In genomic region chr1:51746711-51747240, GRCm38 (mm10) we compare ENCODE assay signal across 16 mouse cellular contexts.
A peak's percentile ranks its signal among the peaks of the same experiment; 100 is the strongest.
DNase-seq lines count a peak whose midpoint lies in the region; ATAC-seq and TF ChIP-seq lines count a peak whose summit lies in the region.
"Had no signal": no experiment of that assay in that cellular context is flagged by ENCODE, and none has a peak within 500 bp of the region (broad histone marks: within the 10 kb centered on the region; RNA-seq: fewer than 3 reads in every experiment).

No protein-coding gene starts in this region.

- no peak for DNase-seq in hindbrain, postnatal 0 days (ENCODE audit: low spot score)
- peak; percentile 84 for DNase-seq in ZHBTc4 (ENCODE audit: low read depth, low spot score)
- no peak for DNase-seq in left cerebral cortex, adult 11 months (ENCODE audit: low spot score)
- DNase-seq in ovary, postnatal 10 days (ENCODE audit: low spot score) = no peak
- DNase-seq: cerebellum, adult 8-10 months; thymus, postnatal 25 days had no signal

- H3K4me3 ChIP-seq in hindbrain, postnatal 0 days (ENCODE audit: low read length) = no peak overlapping the region
- H3K4me3 ChIP-seq in hindbrain, embryonic 12.5 days = no peak overlapping the region
- no peak overlapping the region for H3K4me3 ChIP-seq in midbrain, embryonic 12.5 days
- H3K4me3 ChIP-seq in midbrain, embryonic 13.5 days (replicated peaks) = no peak overlapping the region
- H3K4me3 ChIP-seq in forebrain, embryonic 12.5 days (replicated peaks) = no peak overlapping the region
- H3K4me3 ChIP-seq: embryonic facial prominence, embryonic 10.5 days had no signal

- 0 out of 2 replicates have a peak, but pooled peaks have one; percentile 29 for ATAC-seq in hindbrain, postnatal 0 days
- no peak for ATAC-seq in hindbrain, embryonic 12.5 days (ENCODE audit: low FRiP score)
- ATAC-seq in midbrain, embryonic 12.5 days (ENCODE audit: low FRiP score, low read depth) = no peak
- ATAC-seq in midbrain, embryonic 13.5 days = no peak
- no peak for ATAC-seq in forebrain, embryonic 12.5 days (ENCODE audit: low FRiP score)
- ATAC-seq: forebrain, embryonic 14.5 days; intestine, postnatal 0 days had no signal

- no peaks in the 10 kb centered on the region for H3K4me1 ChIP-seq in hindbrain, postnatal 0 days (ENCODE audit: insufficient read depth, low read length)
- H3K4me1 ChIP-seq in hindbrain, embryonic 12.5 days = peaks cover 6% of the 10 kb centered on the region; the same call in 1 of the 2 replicates
- H3K4me1 ChIP-seq in midbrain, embryonic 12.5 days = peaks cover 14% of the 10 kb centered on the region
- H3K4me1 ChIP-seq in midbrain, embryonic 13.5 days (replicated peaks) = peaks cover 13% of the 10 kb centered on the region
- H3K4me1 ChIP-seq in forebrain, embryonic 12.5 days = peaks cover 15% of the 10 kb centered on the region; the same call in 1 of the 2 replicates

- no peaks in the 10 kb centered on the region for H3K36me3 ChIP-seq in hindbrain, postnatal 0 days (ENCODE audit: insufficient read depth, low read length)
- H3K36me3 ChIP-seq in hindbrain, embryonic 12.5 days = peaks cover 7% of the 10 kb centered on the region
- H3K36me3 ChIP-seq in midbrain, embryonic 12.5 days = 0 out of 2 replicates have a peak, but pooled peaks cover 14% of the 10 kb centered on the region
- H3K36me3 ChIP-seq in midbrain, embryonic 13.5 days = peaks cover 13% of the 10 kb centered on the region; the same call in 1 of the 2 replicates
- peaks cover 19% of the 10 kb centered on the region for H3K36me3 ChIP-seq in forebrain, embryonic 12.5 days (replicated peaks)

- TF ChIP-seq CTCF in hindbrain, postnatal 0 days (IDR thresholded peaks at IDR 0.05; ENCODE audit: low read depth) = no peak

- no peaks in the 10 kb centered on the region for H3K9me3 ChIP-seq in hindbrain, postnatal 0 days (ENCODE audit: low read length)
- no peaks in the 10 kb centered on the region for H3K9me3 ChIP-seq in hindbrain, embryonic 12.5 days (replicated peaks)
- no peaks in the 10 kb centered on the region for H3K9me3 ChIP-seq in midbrain, embryonic 12.5 days
- H3K9me3 ChIP-seq in midbrain, embryonic 13.5 days = no peaks in the 10 kb centered on the region
- H3K9me3 ChIP-seq in forebrain, embryonic 12.5 days = no peaks in the 10 kb centered on the region
- H3K9me3 ChIP-seq: embryonic facial prominence, embryonic 10.5 days had no signal

- 81% methylated on average over 15 of the region's 15 CpGs for WGBS in hindbrain, postnatal 0 days
- WGBS in hindbrain, embryonic 12.5 days = 86% methylated on average over 15 of the region's 15 CpGs
- WGBS in midbrain, embryonic 12.5 days = 76% methylated on average over 15 of the region's 15 CpGs
- WGBS in midbrain, embryonic 13.5 days = 70% methylated on average over 15 of the region's 15 CpGs
- WGBS in forebrain, embryonic 12.5 days = 79% methylated on average over 15 of the region's 15 CpGs

- no peak overlapping the region for H3K27ac ChIP-seq in hindbrain, postnatal 0 days
- H3K27ac ChIP-seq in hindbrain, embryonic 12.5 days = no peak overlapping the region
- H3K27ac ChIP-seq in midbrain, embryonic 12.5 days (replicated peaks) = peak overlapping the region; percentile 43
- no peak overlapping the region for H3K27ac ChIP-seq in midbrain, embryonic 13.5 days
- H3K27ac ChIP-seq in forebrain, embryonic 12.5 days = no peak overlapping the region
- H3K27ac ChIP-seq: embryonic facial prominence, embryonic 10.5 days; hindbrain, embryonic 14.5 days; liver, embryonic 14.5 days had no signal

- no peaks in the 10 kb centered on the region for H3K27me3 ChIP-seq in hindbrain, postnatal 0 days (ENCODE audit: insufficient read depth, low read length)
- no peaks in the 10 kb centered on the region for H3K27me3 ChIP-seq in hindbrain, embryonic 12.5 days
- H3K27me3 ChIP-seq in midbrain, embryonic 12.5 days = no peaks in the 10 kb centered on the region
- no peaks in the 10 kb centered on the region for H3K27me3 ChIP-seq in midbrain, embryonic 13.5 days
- no peaks in the 10 kb centered on the region for H3K27me3 ChIP-seq in forebrain, embryonic 12.5 days

- H3K4me2 ChIP-seq in hindbrain, postnatal 0 days (ENCODE audit: low read depth, low read length) = no peak overlapping the region
- no peak overlapping the region for H3K4me2 ChIP-seq in hindbrain, embryonic 12.5 days (replicated peaks)
- no peak overlapping the region for H3K4me2 ChIP-seq in midbrain, embryonic 12.5 days (replicated peaks)
- H3K4me2 ChIP-seq in midbrain, embryonic 13.5 days (replicated peaks) = no peak overlapping the region
- no peak overlapping the region for H3K4me2 ChIP-seq in forebrain, embryonic 12.5 days
- H3K4me2 ChIP-seq: heart, embryonic 11.5 days; hindbrain, embryonic 14.5 days had no signal

- no peak overlapping the region for H3K9ac ChIP-seq in hindbrain, postnatal 0 days (replicated peaks; ENCODE audit: low read length)
- H3K9ac ChIP-seq in hindbrain, embryonic 12.5 days = no peak overlapping the region
- H3K9ac ChIP-seq in midbrain, embryonic 12.5 days (replicated peaks) = no peak overlapping the region
- no peak overlapping the region for H3K9ac ChIP-seq in midbrain, embryonic 13.5 days (replicated peaks)
- no peak overlapping the region for H3K9ac ChIP-seq in forebrain, embryonic 12.5 days
- H3K9ac ChIP-seq: hindbrain, embryonic 14.5 days; liver, embryonic 14.5 days had no signal
